Mouse (Mus musculus): ENCODE results near the gene Ddx41. TPM values are rescaled to one million over a fixed set of nuclear protein-coding genes. Genes with fewer than 3 reads are reported as not detected.

Gene Ddx41
- total and polyA plus RNA-seq, 2 experiments from 2014 or later: 44.4 to 48.6 TPM

DNA sequence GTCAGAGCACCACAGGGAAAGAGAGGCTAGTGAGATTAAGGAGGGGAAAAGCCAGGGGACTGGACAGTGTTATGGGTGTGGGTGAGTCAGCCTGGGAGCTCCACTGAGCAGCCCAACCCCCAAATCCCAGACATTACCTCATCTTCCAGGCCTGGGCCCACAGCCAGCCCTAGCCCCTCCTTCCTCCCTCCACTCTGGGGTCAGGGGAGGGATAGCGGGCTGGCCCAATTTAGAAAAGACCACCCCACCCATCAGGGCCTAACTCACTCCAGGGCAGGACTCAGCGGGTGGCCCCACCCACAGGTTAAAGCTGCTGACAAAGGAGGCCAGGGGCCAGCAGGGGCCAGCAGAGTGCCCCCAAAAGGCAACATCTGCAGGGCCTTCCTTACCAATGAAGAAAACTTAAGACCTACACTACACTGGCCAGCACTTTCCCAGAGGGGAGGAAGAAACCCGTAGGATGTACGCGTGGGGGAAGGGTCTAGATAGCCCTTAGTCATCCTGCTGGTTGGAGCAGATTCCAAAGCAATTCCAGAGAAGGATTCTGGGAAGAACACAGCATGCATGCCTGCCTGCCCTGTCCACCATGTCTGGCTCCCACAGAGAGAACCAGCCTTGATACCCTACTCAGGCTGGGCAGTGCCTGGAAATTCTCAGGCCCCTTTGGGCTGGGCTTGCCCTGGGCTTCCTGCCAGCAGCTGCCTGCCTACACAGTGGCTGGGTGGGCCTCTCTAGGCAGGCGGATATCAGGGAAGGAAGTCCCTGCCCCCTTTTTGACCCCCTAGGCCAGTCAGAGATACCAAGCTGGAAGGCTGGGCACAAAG lies 25.6 kb downstream of the Ddx41 start:
- H3K4me2 ChIP-seq (ENCODE audit: low read depth, low read length): peak overlapping the region; percentile 69
- no peak for TF ChIP-seq CTCF (IDR thresholded peaks at IDR 0.05; ENCODE audit: low read depth)
- peak overlapping the region; percentile 86; the same call in 1 of the 2 replicates for H3K27ac ChIP-seq
- no peaks in the 10 kb centered on the region for H3K27me3 ChIP-seq (ENCODE audit: insufficient read depth, low read length)
- H3K9me3 ChIP-seq (ENCODE audit: low read length): no peaks in the 10 kb centered on the region
- peak; percentile 51 for DNase-seq (ENCODE audit: low spot score)
- peak; percentile 39; the same call in 1 of the 2 replicates for ATAC-seq
- peaks cover 20% of the 10 kb centered on the region for H3K4me1 ChIP-seq (ENCODE audit: insufficient read depth, low read length)
- peaks cover 25% of the 10 kb centered on the region; the same call in 1 of the 2 replicates for H3K36me3 ChIP-seq (ENCODE audit: insufficient read depth, low read length)
- no peak overlapping the region for H3K9ac ChIP-seq (replicated peaks; ENCODE audit: low read length)
- no peak overlapping the region for H3K4me3 ChIP-seq (ENCODE audit: low read length)
- 18% methylated on average over 6 of the region's 6 CpGs for WGBS

DNA sequence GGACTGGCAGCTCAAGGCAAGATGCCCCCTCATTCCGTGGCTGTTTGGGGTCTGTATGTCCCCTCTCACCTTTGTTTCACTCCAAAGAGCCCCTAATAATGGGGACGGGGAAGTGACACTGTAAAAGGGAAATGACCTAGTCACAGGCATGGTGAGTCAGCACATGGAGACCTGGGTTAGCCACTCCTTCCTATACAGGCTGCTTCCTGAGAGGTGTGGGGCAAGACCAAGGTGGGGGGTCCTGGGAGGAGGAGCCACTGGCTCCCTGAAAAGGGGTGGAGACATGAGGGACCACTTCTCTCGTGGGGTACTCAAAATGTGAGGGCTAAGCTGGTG lies 26.2 kb downstream of the Ddx41 start:
- Histone ChIP-seq H3K9me3 (ENCODE audit: low read length) (no peaks in the 10 kb centered on the region), H3K4me2 (ENCODE audit: low read depth, low read length) (no peak overlapping the region), H3K27me3 (ENCODE audit: insufficient read depth, low read length) (no peaks in the 10 kb centered on the region), H3K27ac (peak overlapping the region; percentile 86; the same call in 1 of the 2 replicates), H3K9ac (replicated peaks; ENCODE audit: low read length) (no peak overlapping the region), H3K4me1 (ENCODE audit: insufficient read depth, low read length) (peaks cover 20% of the 10 kb centered on the region), H3K4me3 (ENCODE audit: low read length) (no peak overlapping the region), H3K36me3 (ENCODE audit: insufficient read depth, low read length) (peaks cover 25% of the 10 kb centered on the region; the same call in 1 of the 2 replicates)
- no peak for ATAC-seq
- TF ChIP-seq CTCF (IDR thresholded peaks at IDR 0.05; ENCODE audit: low read depth): no peak
- DNase-seq (ENCODE audit: low spot score): no peak
- WGBS: 31% methylated on average over 3 of the region's 3 CpGs

DNA sequence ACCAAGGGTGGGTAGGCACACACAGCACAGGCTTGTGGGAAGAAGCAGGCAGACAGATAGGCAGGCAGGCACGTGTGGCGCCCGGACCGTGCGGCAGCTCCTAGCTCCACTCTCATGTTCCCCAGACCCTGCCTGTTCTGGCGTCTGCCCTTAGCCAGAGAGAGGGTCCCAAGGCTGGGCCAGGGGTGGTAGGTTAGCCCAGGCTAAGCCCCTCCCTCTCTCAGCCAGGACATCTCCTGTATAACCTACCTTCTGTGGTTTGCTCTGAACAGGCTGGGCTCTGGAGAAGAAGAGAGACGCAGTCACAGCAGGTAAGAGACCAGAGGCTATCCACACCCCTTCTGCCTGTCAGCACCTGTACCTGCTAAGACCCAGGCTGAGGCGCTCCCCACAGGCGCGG lies 27.9 kb downstream of the Ddx41 start:
- H3K9me3 ChIP-seq (ENCODE audit: low read length): no peaks in the 10 kb centered on the region
- WGBS: 91% methylated on average over 10 of the region's 10 CpGs

DNA sequence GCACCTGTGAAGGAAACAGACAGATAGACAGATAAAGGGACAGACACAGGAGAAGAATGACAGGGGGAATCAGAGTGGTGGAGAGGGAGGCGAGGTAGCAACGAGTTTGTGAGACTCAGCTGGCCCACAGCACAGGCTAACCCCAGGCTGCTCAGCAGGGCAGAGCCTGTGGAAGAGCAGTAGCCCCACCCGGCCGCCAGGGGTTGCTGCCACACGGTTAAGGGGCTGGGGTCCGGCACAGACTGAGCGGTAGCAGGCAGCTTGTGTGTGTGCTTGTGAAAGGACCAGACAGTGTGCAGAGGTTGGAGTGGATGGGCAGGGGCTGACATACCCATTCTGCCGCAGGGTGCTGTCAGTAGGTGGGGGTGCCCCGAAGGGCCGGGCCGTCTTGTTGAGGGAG lies 28.6 kb downstream of the Ddx41 start:
- Histone ChIP-seq H3K27me3 (ENCODE audit: insufficient read depth, low read length) (no peaks in the 10 kb centered on the region), H3K27ac (no peak overlapping the region), H3K4me1 (ENCODE audit: insufficient read depth, low read length) (peaks cover 20% of the 10 kb centered on the region), H3K36me3 (ENCODE audit: insufficient read depth, low read length) (peaks cover 31% of the 10 kb centered on the region; the same call in 1 of the 2 replicates), H3K4me2 (ENCODE audit: low read depth, low read length) (no peak overlapping the region), H3K4me3 (ENCODE audit: low read length) (no peak overlapping the region), H3K9ac (replicated peaks; ENCODE audit: low read length) (no peak overlapping the region), H3K9me3 (ENCODE audit: low read length) (no peaks in the 10 kb centered on the region)
- TF ChIP-seq CTCF (IDR thresholded peaks at IDR 0.05; ENCODE audit: low read depth): peak; percentile 48
- ATAC-seq (0 out of 2 replicates have a peak, but pooled peaks have one; percentile 6), DNase-seq (ENCODE audit: low spot score) (no peak)
- WGBS: 52% methylated on average over 11 of the region's 11 CpGs

More for the DNA sequence above, 27.9 kb downstream of the Ddx41 start:
- peaks cover 20% of the 10 kb centered on the region for H3K4me1 ChIP-seq (ENCODE audit: insufficient read depth, low read length)
- H3K27me3 ChIP-seq (ENCODE audit: insufficient read depth, low read length): no peaks in the 10 kb centered on the region
- H3K9ac ChIP-seq (replicated peaks; ENCODE audit: low read length): no peak overlapping the region
- ATAC-seq: no peak
- H3K27ac ChIP-seq: no peak overlapping the region
- no peak for TF ChIP-seq CTCF (IDR thresholded peaks at IDR 0.05; ENCODE audit: low read depth)
- DNase-seq (ENCODE audit: low spot score): no peak
- peaks cover 25% of the 10 kb centered on the region; the same call in 1 of the 2 replicates for H3K36me3 ChIP-seq (ENCODE audit: insufficient read depth, low read length)
- H3K4me2 ChIP-seq (ENCODE audit: low read depth, low read length): no peak overlapping the region
- H3K4me3 ChIP-seq (ENCODE audit: low read length): no peak overlapping the region

DNA sequence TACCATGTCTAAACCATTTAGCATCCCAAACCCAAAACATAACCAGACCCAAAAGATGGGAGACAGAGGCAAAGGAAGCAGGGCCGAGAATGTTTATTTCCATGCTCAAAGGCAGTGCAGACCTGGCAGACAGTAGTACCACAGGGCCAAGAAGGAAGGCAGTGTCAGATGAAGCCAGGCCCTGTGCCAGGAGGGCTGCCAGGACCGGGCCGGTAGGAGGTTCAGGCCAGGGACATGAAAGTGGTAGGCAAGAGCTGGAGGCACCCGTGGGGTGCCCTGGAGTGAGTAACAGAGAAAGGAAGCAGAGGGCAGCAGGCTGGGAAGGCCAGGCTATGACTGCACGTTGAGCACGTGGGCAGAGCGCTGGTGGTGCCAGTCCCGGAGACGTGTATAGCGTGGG lies 29.8 kb downstream of the Ddx41 start:
- no peaks in the 10 kb centered on the region for H3K9me3 ChIP-seq (ENCODE audit: low read length)
- no peak for TF ChIP-seq CTCF (IDR thresholded peaks at IDR 0.05; ENCODE audit: low read depth)
- H3K27me3 ChIP-seq (ENCODE audit: insufficient read depth, low read length): no peaks in the 10 kb centered on the region
- H3K4me1 ChIP-seq (ENCODE audit: insufficient read depth, low read length): peaks cover 10% of the 10 kb centered on the region
- ATAC-seq: no peak
- H3K27ac ChIP-seq: no peak overlapping the region
- 63% methylated on average over 10 of the region's 10 CpGs for WGBS
- peak; percentile 38 for DNase-seq (ENCODE audit: low spot score)
- no peak overlapping the region for H3K4me2 ChIP-seq (ENCODE audit: low read depth, low read length)
- no peak overlapping the region for H3K4me3 ChIP-seq (ENCODE audit: low read length)
- peaks cover 35% of the 10 kb centered on the region; the same call in 1 of the 2 replicates for H3K36me3 ChIP-seq (ENCODE audit: insufficient read depth, low read length)
- no peak overlapping the region for H3K9ac ChIP-seq (replicated peaks; ENCODE audit: low read length)

DNA sequence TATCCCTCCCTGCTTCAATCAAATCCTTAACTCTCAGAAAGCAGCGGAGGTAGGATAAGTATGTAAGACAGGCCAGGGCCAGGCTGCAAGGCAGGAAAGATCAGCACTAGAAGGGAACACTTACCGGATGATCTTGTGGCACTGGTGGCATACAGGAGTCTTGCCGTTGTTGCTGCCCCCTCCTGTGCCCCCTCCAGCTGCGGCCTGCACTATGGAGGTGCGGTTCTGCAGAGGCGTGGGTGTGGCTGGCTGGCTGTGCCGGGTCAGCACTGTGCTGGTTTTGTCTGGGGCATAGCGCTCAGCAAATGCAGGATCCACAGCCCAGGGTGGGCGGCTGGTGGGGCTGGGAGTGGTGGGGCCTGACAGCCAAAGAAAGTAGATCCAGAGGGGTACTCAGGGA lies 30.6 kb downstream of the Ddx41 start:
- H3K36me3 ChIP-seq (ENCODE audit: insufficient read depth, low read length): peaks cover 35% of the 10 kb centered on the region; the same call in 1 of the 2 replicates
- no peaks in the 10 kb centered on the region for H3K27me3 ChIP-seq (ENCODE audit: insufficient read depth, low read length)
- no peaks in the 10 kb centered on the region for H3K9me3 ChIP-seq (ENCODE audit: low read length)
- TF ChIP-seq CTCF (IDR thresholded peaks at IDR 0.05; ENCODE audit: low read depth): no peak
- H3K4me1 ChIP-seq (ENCODE audit: insufficient read depth, low read length): peaks cover 2% of the 10 kb centered on the region; the same call in 1 of the 2 replicates
- H3K4me3 ChIP-seq (ENCODE audit: low read length): no peak overlapping the region
- H3K27ac ChIP-seq: no peak overlapping the region
- ATAC-seq: no peak
- DNase-seq (ENCODE audit: low spot score): no peak
- no peak overlapping the region for H3K9ac ChIP-seq (replicated peaks; ENCODE audit: low read length)
- H3K4me2 ChIP-seq (ENCODE audit: low read depth, low read length): no peak overlapping the region
- WGBS: 96% methylated on average over 9 of the region's 9 CpGs

DNA sequence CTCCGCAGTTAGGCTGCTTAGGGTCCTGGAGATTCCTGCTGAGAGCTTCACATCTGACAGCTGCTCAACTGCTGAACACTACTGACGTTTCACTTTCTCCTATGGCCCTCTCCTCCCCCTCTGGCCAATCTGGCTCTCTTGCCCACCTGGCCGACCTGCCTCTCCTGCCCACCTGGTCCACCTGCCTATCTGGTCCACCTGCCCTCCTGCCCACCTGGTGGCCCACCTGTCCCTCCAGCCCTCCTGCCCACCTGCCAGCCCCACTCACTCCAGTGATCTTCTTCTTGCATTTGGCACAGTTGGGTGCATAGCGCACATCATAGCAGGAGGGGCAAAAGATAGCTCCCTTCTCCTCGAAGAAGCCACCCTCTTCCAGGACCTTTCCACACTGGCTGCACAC lies 32.1 kb downstream of the Ddx41 start:
- Histone ChIP-seq H3K9me3 (ENCODE audit: low read length) (no peaks in the 10 kb centered on the region), H3K9ac (replicated peaks; ENCODE audit: low read length) (no peak overlapping the region), H3K4me1 (ENCODE audit: insufficient read depth, low read length) (no peaks in the 10 kb centered on the region), H3K36me3 (ENCODE audit: insufficient read depth, low read length) (peaks cover 35% of the 10 kb centered on the region; the same call in 1 of the 2 replicates), H3K4me2 (ENCODE audit: low read depth, low read length) (no peak overlapping the region), H3K27me3 (ENCODE audit: insufficient read depth, low read length) (no peaks in the 10 kb centered on the region), H3K27ac (no peak overlapping the region), H3K4me3 (ENCODE audit: low read length) (no peak overlapping the region)
- DNase-seq (ENCODE audit: low spot score) (no peak), ATAC-seq (no peak)
- no peak for TF ChIP-seq CTCF (IDR thresholded peaks at IDR 0.05; ENCODE audit: low read depth)
- WGBS: 70% methylated on average over 5 of the region's 5 CpGs

Measured in hindbrain, postnatal 0 days (tissue).